In the genomic region with DNA sequence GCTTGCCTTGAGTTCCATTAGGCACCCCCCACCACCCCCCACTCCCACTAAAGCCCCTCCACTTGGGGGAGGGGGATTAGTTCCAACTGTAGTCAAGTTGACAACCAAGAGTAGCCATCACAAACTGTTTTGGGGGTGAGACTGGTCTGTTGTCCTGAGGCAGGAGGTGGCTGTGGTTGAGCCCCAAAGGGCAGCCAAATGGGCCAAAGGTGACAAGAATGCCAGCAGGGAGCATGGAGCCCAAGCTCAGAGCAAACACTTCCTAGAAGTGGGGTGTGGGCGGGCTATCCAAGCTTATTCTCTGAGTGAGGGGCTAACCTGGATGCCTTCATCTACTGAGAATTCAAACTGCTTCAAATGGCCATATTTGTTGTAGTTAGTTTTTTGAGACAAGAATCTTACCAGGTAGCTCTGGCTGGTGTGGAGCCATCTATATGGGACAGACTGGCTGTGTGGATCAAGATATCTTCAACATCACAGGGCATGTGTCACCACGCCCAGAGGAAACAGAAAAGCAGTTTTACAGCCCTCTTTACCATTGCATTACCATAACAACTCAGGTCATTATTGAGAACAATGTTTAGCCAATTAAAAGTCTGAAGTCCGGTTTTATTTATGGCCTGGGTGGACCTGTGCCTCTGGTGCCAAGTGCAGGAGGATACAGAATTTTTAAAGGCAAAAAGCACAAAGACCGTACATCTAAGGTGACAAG, we compare ENCODE assay signal across 18 mouse cellular contexts. TPM values are rescaled to one million over a fixed set of nuclear protein-coding genes. Genes with fewer than 3 reads are reported as not detected.
A peak's percentile ranks its signal among the peaks of the same experiment; 100 is the strongest.
DNase-seq lines count a peak whose midpoint lies in the region; ATAC-seq and TF ChIP-seq lines count a peak whose summit lies in the region.
"Had no signal": no experiment of that assay in that cellular context is flagged by ENCODE, and none has a peak within 500 bp of the region (broad histone marks: within the 10 kb centered on the region; RNA-seq: fewer than 3 reads in every experiment).

No protein-coding gene starts in this region.

- 0 out of 2 replicates have a peak, but pooled peaks cover 5% of the 10 kb centered on the region for H3K4me1 ChIP-seq in intestine, postnatal 0 days (replicated peaks; ENCODE audit: control insufficient read depth, insufficient read depth, low read length)
- peaks cover 15% of the 10 kb centered on the region for H3K4me1 ChIP-seq in liver, embryonic 16.5 days (ENCODE audit: control insufficient read depth, low read depth, low read length)
- H3K4me1 ChIP-seq in thymus, adult 2 months (replicated peaks; ENCODE audit: control insufficient read depth, insufficient read depth, low read length): no peaks in the 10 kb centered on the region
- no peaks in the 10 kb centered on the region for H3K4me1 ChIP-seq in hindbrain, embryonic 13.5 days (replicated peaks)
- H3K4me1 ChIP-seq: forebrain, embryonic 13.5 days; stomach, embryonic 15.5 days had no signal

- H3K27ac ChIP-seq in intestine, postnatal 0 days (ENCODE audit: low read depth, low read length): peak overlapping the region; percentile 75
- no peak overlapping the region; the same call in 1 of the 2 replicates for H3K27ac ChIP-seq in liver, embryonic 16.5 days (ENCODE audit: low read length)
- no peak overlapping the region for H3K27ac ChIP-seq in thymus, adult 2 months (ENCODE audit: control insufficient read depth, insufficient read depth, low read length)
- no peak overlapping the region for H3K27ac ChIP-seq in hindbrain, embryonic 13.5 days
- H3K27ac ChIP-seq: forebrain, embryonic 13.5 days; heart, embryonic 13.5 days; kidney, postnatal 0 days; stomach, embryonic 15.5 days had no signal

- no peaks in the 10 kb centered on the region for H3K27me3 ChIP-seq in intestine, postnatal 0 days (replicated peaks; ENCODE audit: control insufficient read depth, insufficient read depth, low read length)
- no peaks in the 10 kb centered on the region for H3K27me3 ChIP-seq in liver, embryonic 16.5 days (ENCODE audit: control insufficient read depth, insufficient read depth, low read depth, low read length)
- no peaks in the 10 kb centered on the region for H3K27me3 ChIP-seq in thymus, adult 2 months (ENCODE audit: control insufficient read depth, insufficient read depth, low read length)
- no peaks in the 10 kb centered on the region for H3K27me3 ChIP-seq in hindbrain, embryonic 13.5 days
- H3K27me3 ChIP-seq: forebrain, embryonic 13.5 days; heart, embryonic 13.5 days; stomach, embryonic 15.5 days had no signal

- H3K9ac ChIP-seq in intestine, postnatal 0 days (ENCODE audit: low read depth, low read length): no peak overlapping the region
- H3K9ac ChIP-seq in liver, embryonic 16.5 days (ENCODE audit: low read depth, low read length): no peak overlapping the region
- H3K9ac ChIP-seq in hindbrain, embryonic 13.5 days: no peak overlapping the region
- H3K9ac ChIP-seq: forebrain, embryonic 13.5 days; heart, embryonic 13.5 days; stomach, embryonic 15.5 days had no signal

- TF ChIP-seq POLR2A in thymus, adult 2 months (IDR thresholded peaks at IDR 0.05; ENCODE audit: control insufficient read depth, extremely low read depth, insufficient read depth, low read length, poor library complexity): no peak

- 40% methylated on average over 4 of the region's 4 CpGs for whole genome bisulfite sequencing in intestine, postnatal 0 days
- WGBS in liver, embryonic 16.5 days (ENCODE audit: insufficient replicate concordance): 61% methylated on average over 4 of the region's 4 CpGs
- 96% methylated on average over 4 of the region's 4 CpGs for WGBS in thymus, adult 2 months
- 85% methylated on average over 4 of the region's 4 CpGs for WGBS in hindbrain, embryonic 13.5 days

- peak; percentile 42 for DNase-seq in adrenal gland, postnatal 10 days
- no peak for DNase-seq in adrenal gland, adult 2 months
- DNase-seq in ZHBTc4 (ENCODE audit: low read depth, low spot score): peak; percentile 90
- DNase-seq in thymus, adult 2 months: no peak
- DNase-seq in kidney, adult 11 months: no peak
- DNase-seq: cerebellum, adult 11 months; cerebellum, postnatal 25 days; thymus, postnatal 36 days had no signal

- TF ChIP-seq CTCF in intestine, postnatal 0 days (IDR thresholded peaks at IDR 0.05; ENCODE audit: low read depth): no peak
- TF ChIP-seq CTCF in thymus, adult 2 months (IDR thresholded peaks at IDR 0.05; ENCODE audit: borderline replicate concordance, control insufficient read depth, extremely low read depth, insufficient read depth, low read length, poor library complexity): no peak

- H3K4me2 ChIP-seq in intestine, postnatal 0 days (replicated peaks; ENCODE audit: low read depth): peak overlapping the region; percentile 32; the same call in 1 of the 2 replicates
- no peak overlapping the region for H3K4me2 ChIP-seq in liver, embryonic 16.5 days (ENCODE audit: low read depth, low read length)
- no peak overlapping the region for H3K4me2 ChIP-seq in hindbrain, embryonic 13.5 days
- H3K4me2 ChIP-seq: forebrain, embryonic 13.5 days; heart, embryonic 13.5 days; stomach, embryonic 15.5 days had no signal

- H3K9me3 ChIP-seq in intestine, postnatal 0 days (ENCODE audit: control insufficient read depth): no peaks in the 10 kb centered on the region
- no peaks in the 10 kb centered on the region for H3K9me3 ChIP-seq in liver, embryonic 16.5 days (replicated peaks; ENCODE audit: control insufficient read depth, low read length)
- H3K9me3 ChIP-seq in hindbrain, embryonic 13.5 days: no peaks in the 10 kb centered on the region
- H3K9me3 ChIP-seq: forebrain, embryonic 13.5 days; heart, embryonic 13.5 days; stomach, embryonic 15.5 days had no signal

- peaks cover 47% of the 10 kb centered on the region for H3K36me3 ChIP-seq in intestine, postnatal 0 days (ENCODE audit: control insufficient read depth, insufficient read depth)
- peaks cover 3% of the 10 kb centered on the region for H3K36me3 ChIP-seq in liver, embryonic 16.5 days (ENCODE audit: control insufficient read depth, insufficient read depth)
- peaks cover 51% of the 10 kb centered on the region for H3K36me3 ChIP-seq in thymus, adult 2 months (ENCODE audit: control insufficient read depth, insufficient read depth, low read length)
- H3K36me3 ChIP-seq in hindbrain, embryonic 13.5 days: peaks cover 38% of the 10 kb centered on the region

- ATAC-seq in intestine, postnatal 0 days: peak; percentile 65
- ATAC-seq in liver, embryonic 16.5 days (ENCODE audit: low read depth): peak; percentile 61
- ATAC-seq in hindbrain, embryonic 13.5 days (ENCODE audit: low FRiP score): no peak
- ATAC-seq: activated CD4-positive, CD25-positive, alpha-beta regulatory T cell, adult 4 months; CD4-positive, CD25-positive, alpha-beta regulatory T cell, adult 4 months; forebrain, embryonic 13.5 days; midbrain, embryonic 16.5 days had no signal

- H3K4me3 ChIP-seq in intestine, postnatal 0 days (ENCODE audit: low read depth, low read length): no peak overlapping the region
- H3K4me3 ChIP-seq in liver, embryonic 16.5 days (ENCODE audit: low read depth, low read length): no peak overlapping the region
- no peak overlapping the region for H3K4me3 ChIP-seq in thymus, adult 2 months (ENCODE audit: control insufficient read depth, insufficient read depth, low read length)
- H3K4me3 ChIP-seq in hindbrain, embryonic 13.5 days: no peak overlapping the region
- H3K4me3 ChIP-seq: forebrain, embryonic 13.5 days; heart, embryonic 13.5 days; stomach, embryonic 15.5 days had no signal

RNA-seq across cellular contexts. Expression of gene Ifngr2, which starts 17.9 kb away (rescaled TPM):
- 10 to 100 TPM; 27.5 to 31.9 TPM for total RNA-seq in adrenal gland, postnatal 10 days (2021)
- total RNA-seq in adrenal gland, adult 2 months (2021): 10 to 100 TPM; 19.9 to 34.0 TPM
- polyA plus RNA-seq in adrenal gland, adult 2 months (2012; rRNA removed): 25.1 and 39.2 TPM in 2 replicates
- polyA plus RNA-seq in intestine, postnatal 0 days (2015; fragmentation: Nextera tagmentation; extraction: Ambion mirVana): 138 and 146 TPM in 2 replicates
- polyA plus RNA-seq in liver, embryonic 16.5 days (2015; fragmentation: Nextera tagmentation; extraction: Ambion mirVana): 18.6 and 22.2 TPM in 2 replicates
- 33.4 and 34.4 TPM in 2 replicates for polyA plus RNA-seq in thymus, adult 2 months (2012; rRNA removed)
- polyA plus RNA-seq in hindbrain, embryonic 13.5 days (2015; fragmentation: Nextera tagmentation; extraction: Ambion mirVana): 72.1 and 73.0 TPM in 2 replicates

RNA-seq across cellular contexts. Expression of gene Tmem50b, which starts 32.9 kb away (rescaled TPM):
- 10 to 100 TPM; 33.8 to 38.3 TPM for total RNA-seq in adrenal gland, postnatal 10 days (2021)
- 10 to 100 TPM; 60.0 to 62.2 TPM for total RNA-seq in adrenal gland, adult 2 months (2021)
- 27.4 and 34.4 TPM in 2 replicates for polyA plus RNA-seq in adrenal gland, adult 2 months (2012; rRNA removed)
- polyA plus RNA-seq in intestine, postnatal 0 days (2015; fragmentation: Nextera tagmentation; extraction: Ambion mirVana): 24.9 and 28.0 TPM in 2 replicates
- 7.1 and 7.4 TPM in 2 replicates for polyA plus RNA-seq in liver, embryonic 16.5 days (2015; fragmentation: Nextera tagmentation; extraction: Ambion mirVana)
- 34.8 and 37.8 TPM in 2 replicates for polyA plus RNA-seq in thymus, adult 2 months (2012; rRNA removed)
- polyA plus RNA-seq in hindbrain, embryonic 13.5 days (2015; fragmentation: Nextera tagmentation; extraction: Ambion mirVana): 69.1 and 69.5 TPM in 2 replicates

RNA-seq across cellular contexts. Expression of gene Dnajc28, which starts 54.1 kb away (rescaled TPM):
- 10 to 100 TPM; 10.9 to 15.4 TPM for total RNA-seq in adrenal gland, postnatal 10 days (2021)
- 10 to 100 TPM; 10.3 to 16.6 TPM for total RNA-seq in adrenal gland, adult 2 months (2021)
- polyA plus RNA-seq in adrenal gland, adult 2 months (2012; rRNA removed): 0.64 and 0.70 TPM in 2 replicates
- 1.0 and 1.5 TPM in 2 replicates for polyA plus RNA-seq in intestine, postnatal 0 days (2015; fragmentation: Nextera tagmentation; extraction: Ambion mirVana)
- 2.2 and 2.6 TPM in 2 replicates for polyA plus RNA-seq in liver, embryonic 16.5 days (2015; fragmentation: Nextera tagmentation; extraction: Ambion mirVana)
- polyA plus RNA-seq in thymus, adult 2 months (2012; rRNA removed): 1.3 and 2.0 TPM in 2 replicates
- polyA plus RNA-seq in hindbrain, embryonic 13.5 days (2015; fragmentation: Nextera tagmentation; extraction: Ambion mirVana): 5.2 and 7.0 TPM in 2 replicates

Comparison
In these comparisons a context has a peak if more than half of its experiments do, and no peak if none do; other contexts are left out.
1. DNase-seq: peak in adrenal gland, postnatal 10 days (single experiment) and ZHBTc4 (single experiment); none in adrenal gland, adult 2 months (single experiment), thymus, adult 2 months (single experiment) and kidney, adult 11 months (single experiment).